Mouse (Mus musculus) thymus, postnatal 10 days (tissue): ENCODE measurements around the gene Plxdc1.
A peak's percentile ranks its signal among the peaks of the same experiment; 100 is the strongest.
"Not testable (repeated sequence)": the region's sequence is repeated elsewhere in the genome, so short reads cannot be mapped to it uniquely, and the experiment has no call there.

Source experiments
- DNase-seq, 2 experiments: peaks; one replicate each; pipeline ENCODE4 v3.0.0; 2021; ENCODE audit warnings: low spot score in 2 of 2

The Plxdc1 gene

GRCm38 (mm10) chr11:97955915-97956314, 30.3 kb downstream of the Plxdc1 start:
- DNase-seq = no peak

GRCm38 (mm10) chr11:97955146-97955902, 30.9 kb downstream of the Plxdc1 start:
- DNase-seq = peak; percentile 64 to 65

GRCm38 (mm10) chr11:97954469-97955141, 31.6 kb downstream of the Plxdc1 start:
- DNase-seq = no peak

- no peak for DNase-seq
These were observed 32.3 kb downstream of the Plxdc1 start for GRCm38 (mm10) chr11:97953939-97954275.

- DNase-seq = no peak
These were observed 32.9 kb downstream of the Plxdc1 start for GRCm38 (mm10) chr11:97953179-97953938.

- no peak for DNase-seq
These were observed 33.8 kb downstream of the Plxdc1 start for GRCm38 (mm10) chr11:97952367-97953006.

GRCm38 (mm10) chr11:97949703-97950475, 36.4 kb downstream of the Plxdc1 start:
- no peak for DNase-seq

- DNase-seq = peak in 1 of 2 experiments; percentile 53
These were observed 38.8 kb downstream of the Plxdc1 start for GRCm38 (mm10) chr11:97947426-97947825.

GRCm38 (mm10) chr11:97945738-97946289, 40.4 kb downstream of the Plxdc1 start:
- DNase-seq = not testable (repeated sequence)

GRCm38 (mm10) chr11:97945031-97945430, 41.2 kb downstream of the Plxdc1 start:
- DNase-seq = no peak

- no peak for DNase-seq
These were observed 43.0 kb downstream of the Plxdc1 start for GRCm38 (mm10) chr11:97943256-97943655.

- no peak for DNase-seq
These were observed 43.7 kb downstream of the Plxdc1 start for GRCm38 (mm10) chr11:97942420-97943111.

GRCm38 (mm10) chr11:97937469-97938105, 48.7 kb downstream of the Plxdc1 start:
- no peak for DNase-seq

GRCm38 (mm10) chr11:97936758-97937157, 49.5 kb downstream of the Plxdc1 start:
- peak; percentile 70 to 82 for DNase-seq

- DNase-seq = no peak
These were observed 50.2 kb downstream of the Plxdc1 start for GRCm38 (mm10) chr11:97935913-97936575.

GRCm38 (mm10) chr11:97933553-97933952, 52.7 kb downstream of the Plxdc1 start:
- DNase-seq = no peak

- DNase-seq = no peak
These were observed 57.3 kb downstream of the Plxdc1 start for GRCm38 (mm10) chr11:97928905-97929304.

- no peak for DNase-seq
These were observed 62.0 kb downstream of the Plxdc1 start for GRCm38 (mm10) chr11:97924217-97924616.

GRCm38 (mm10) chr11:97923639-97924038, 62.6 kb downstream of the Plxdc1 start:
- no peak for DNase-seq
